Mouse (Mus musculus) brown adipose tissue, adult 24 weeks (tissue): ENCODE data around the gene Ncdn. TPM values are rescaled to one million over a fixed set of nuclear protein-coding genes. Genes with fewer than 3 reads are reported as not detected.
A peak's percentile ranks its signal among the peaks of the same experiment; 100 is the strongest.

Experiments
- H3K27ac ChIP-seq: fragments of 200-500 bp; replicated peaks from 2 replicates; pipeline ENCODE4 v1.5.1; 2012; ENCODE audit warnings: low read depth, mild to moderate bottlenecking, low read length
- H3K4me1 ChIP-seq: fragments of 200-500 bp; 2 replicates; pipeline ENCODE4 v1.6.1; 2012; ENCODE audit warnings: low read length, mixed read lengths; ENCODE audit not compliant: control insufficient read depth, insufficient read depth, insufficient read length
- H3K4me3 ChIP-seq: fragments of 200-500 bp; 2 replicates; pipeline ENCODE4 v1.5.1; 2012; ENCODE audit warnings: low read depth, mild to moderate bottlenecking, low read length, moderate library complexity; ENCODE audit not compliant: insufficient read depth
- polyA plus RNA-seq: library from polyadenylated mRNA; stranded (reverse); fragments of >200 nt; gene quantifications from 2 replicates; pipeline ENCODE4 v1.2.4, GENCODE M21; 2012; ENCODE audit not compliant: missing spikeins, insufficient read depth, insufficient read length

Gene Ncdn
- polyA plus RNA-seq, 1 experiment, result 7.1 TPM

DNA sequence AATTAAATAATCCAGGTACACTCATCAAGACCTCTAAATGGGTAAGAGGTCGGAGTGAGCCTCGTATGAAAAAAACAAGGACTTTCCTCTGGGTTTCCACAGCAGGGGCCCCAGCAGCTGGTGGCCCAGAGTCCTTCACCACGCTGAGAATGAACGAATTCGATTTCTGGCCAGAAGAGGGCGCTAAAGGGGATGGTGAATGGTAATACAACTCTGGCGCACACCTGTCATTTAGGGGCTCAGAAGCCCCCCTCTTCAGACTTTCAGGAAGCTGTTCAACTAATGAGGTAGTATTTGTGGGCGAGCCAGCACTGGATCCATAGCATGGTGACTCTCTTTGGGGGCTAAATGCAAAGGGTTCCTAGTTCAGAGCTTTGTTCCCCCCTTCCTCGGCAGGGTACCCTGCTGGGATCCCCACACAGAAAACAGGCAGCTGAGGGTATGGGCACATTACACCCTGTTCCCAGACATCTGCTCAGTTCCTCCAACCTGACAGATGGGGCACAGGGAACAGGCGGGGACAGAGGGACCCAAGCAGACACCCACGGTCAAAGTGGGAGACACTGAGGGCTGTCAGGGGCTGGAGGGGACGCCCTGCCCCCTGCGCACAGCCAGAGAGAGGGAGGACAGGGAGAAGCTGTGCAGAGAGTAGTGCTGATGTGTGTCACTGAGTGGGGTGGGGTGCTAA is 7.6 kb downstream of the Ncdn start:
- H3K4me3 ChIP-seq, result no peak overlapping the region
- no peak overlapping the region for H3K27ac ChIP-seq
- H3K4me1 ChIP-seq, result no peaks in the 10 kb centered on the region

DNA sequence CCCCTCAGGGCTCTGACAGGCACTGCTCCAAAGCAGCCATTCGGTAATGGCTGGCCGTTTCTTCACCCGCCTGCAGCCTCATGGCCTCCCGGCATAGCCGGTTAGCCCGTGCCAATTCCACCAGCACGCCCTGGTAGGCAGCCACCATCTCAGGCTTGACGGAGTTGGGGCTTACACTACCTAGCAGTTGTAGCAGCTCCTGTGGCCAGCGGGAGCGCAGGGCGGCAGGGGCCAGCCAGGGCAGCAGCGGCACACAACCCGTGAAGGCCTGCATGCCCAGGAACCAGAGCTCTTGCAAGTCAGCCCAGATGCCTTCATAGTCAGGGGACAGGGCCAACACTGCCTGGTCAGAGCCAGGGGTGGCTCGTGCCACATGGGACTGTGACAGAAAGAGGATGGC is 8.4 kb downstream of the Ncdn start:
- Histone ChIP-seq H3K4me3 (no peak overlapping the region), H3K4me1 (no peaks in the 10 kb centered on the region), H3K27ac (no peak overlapping the region)

DNA sequence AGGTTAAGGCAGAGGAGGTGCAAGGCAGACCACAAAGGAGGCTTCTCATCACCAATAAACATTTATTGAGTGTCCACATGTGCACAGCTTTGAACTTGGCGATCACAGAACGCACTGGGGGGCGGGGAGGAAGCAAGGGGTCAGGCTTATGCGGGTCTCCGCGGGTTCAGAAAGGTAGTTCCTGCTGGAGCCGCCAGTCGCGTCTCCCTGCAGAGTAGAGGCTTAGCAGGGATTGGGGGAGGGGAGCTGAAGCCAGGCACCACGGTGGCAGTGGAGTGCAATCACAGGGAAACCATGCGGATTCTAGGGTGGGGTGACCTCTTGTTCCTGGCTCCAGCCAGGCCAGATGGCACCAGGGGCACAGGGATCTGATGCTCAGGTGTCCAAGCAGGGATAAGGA is 9.5 kb downstream of the Ncdn start:
- no peak overlapping the region for H3K4me3 ChIP-seq
- H3K4me1 ChIP-seq, result no peaks in the 10 kb centered on the region
- no peak overlapping the region for H3K27ac ChIP-seq

DNA sequence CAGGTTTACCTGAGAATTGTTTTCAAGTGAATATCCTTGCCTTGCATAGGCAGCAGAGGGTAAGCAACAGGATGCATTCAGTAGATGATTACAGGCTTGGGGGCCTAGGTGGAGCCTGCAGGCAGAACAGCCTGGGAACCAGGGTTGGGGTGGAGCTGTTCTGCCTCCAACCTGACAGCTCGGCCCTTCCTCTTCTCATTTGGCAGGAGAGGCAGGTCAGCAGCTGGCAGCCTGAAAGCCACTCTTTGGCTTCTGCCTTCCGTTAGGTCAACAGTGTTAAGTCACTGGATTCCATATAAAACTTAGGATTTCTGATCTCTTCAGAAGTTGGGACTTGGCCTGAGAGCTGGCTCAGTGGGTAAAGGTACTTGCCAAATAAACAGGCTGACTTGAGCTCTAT is 10.3 kb downstream of the Ncdn start:
- Histone ChIP-seq H3K4me1 (no peaks in the 10 kb centered on the region), H3K27ac (no peak overlapping the region), H3K4me3 (no peak overlapping the region)

DNA sequence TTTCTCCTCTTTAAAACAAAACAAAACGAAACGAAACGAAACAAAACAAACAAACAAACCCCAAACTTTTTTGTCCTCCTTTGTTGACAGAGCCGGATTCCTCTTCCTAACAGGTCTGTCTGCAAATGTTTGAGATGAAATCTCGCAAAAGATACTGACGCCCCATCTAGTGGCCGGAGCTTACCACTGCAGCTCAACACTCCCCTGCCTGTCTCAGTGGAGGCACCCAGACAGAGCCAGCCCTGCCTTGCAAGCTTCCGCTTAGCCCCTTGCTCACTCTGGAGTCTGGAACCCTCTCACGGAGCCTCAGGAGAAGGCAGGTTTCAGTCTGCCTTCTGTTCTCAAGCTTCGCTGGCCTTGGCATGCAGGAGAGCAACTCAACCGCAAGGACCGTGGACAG is 11.8 kb downstream of the Ncdn start:
- Histone ChIP-seq H3K4me1 (no peaks in the 10 kb centered on the region), H3K4me3 (no peak overlapping the region), H3K27ac (no peak overlapping the region)

DNA sequence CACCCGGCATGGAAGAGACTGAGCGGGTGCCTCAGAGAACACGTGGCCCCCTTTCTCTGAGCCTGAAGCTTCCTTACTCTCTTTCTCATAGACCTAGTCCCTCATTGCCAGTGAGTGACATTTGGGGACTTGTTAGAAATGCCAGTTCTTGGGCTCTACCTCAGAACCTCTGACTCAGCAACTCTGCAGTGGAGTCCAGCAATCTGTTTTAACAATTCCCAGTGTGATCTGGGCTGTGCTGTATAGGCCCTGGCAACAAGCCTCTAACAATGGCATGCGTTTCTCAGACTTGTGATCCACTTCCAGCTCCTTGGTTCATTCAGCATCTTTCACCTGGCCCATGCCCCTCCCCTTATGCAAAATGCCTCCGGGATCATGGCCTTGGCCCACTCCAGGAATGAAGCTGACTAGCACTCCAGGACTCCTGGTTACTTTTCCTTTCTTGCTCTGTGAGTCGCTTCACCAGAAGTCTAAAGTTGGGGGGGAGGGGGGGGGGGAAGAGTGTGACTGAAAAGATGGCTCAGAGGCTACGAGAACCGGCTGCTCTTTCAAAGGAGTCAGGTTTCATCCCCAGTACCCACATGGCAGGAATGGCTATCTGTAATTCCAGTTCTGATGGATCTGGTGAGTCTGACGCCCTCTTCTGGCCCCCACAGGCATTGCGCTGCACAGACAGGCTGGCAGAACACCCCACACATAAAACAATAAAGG is 13.1 kb downstream of the Ncdn start:
- no peak overlapping the region for H3K4me3 ChIP-seq
- no peaks in the 10 kb centered on the region for H3K4me1 ChIP-seq
- no peak overlapping the region for H3K27ac ChIP-seq

DNA sequence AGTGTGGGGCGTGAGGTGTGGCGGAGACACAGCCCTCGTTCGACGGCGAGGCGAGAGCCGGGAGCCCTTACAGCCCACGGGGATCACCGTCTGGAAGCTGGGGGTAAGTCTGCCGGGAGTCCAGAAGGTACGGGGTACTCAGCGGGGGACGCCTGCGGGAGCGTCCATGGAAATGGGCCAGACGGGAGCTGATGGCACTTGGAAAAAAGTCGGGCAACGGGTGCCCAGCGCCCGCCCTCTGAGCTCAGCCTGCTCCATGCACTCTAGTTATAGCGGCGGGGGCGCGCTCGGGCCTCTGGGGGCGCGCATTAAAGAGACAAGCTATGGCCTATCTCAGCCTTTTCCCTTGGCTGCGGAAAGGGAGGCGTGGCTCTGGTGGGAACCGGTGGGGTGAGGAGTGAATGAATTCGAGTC is 17.2 kb downstream of the Ncdn start, which contains the start of gene Tfap2e:
Gene Tfap2e (minus strand): TSS at position 240 of the 414 bp plus-strand sequence.
- H3K4me3 ChIP-seq, result peak within 1 kb of the TSS; percentile 48
- H3K4me1 ChIP-seq, result no peaks in the 10 kb centered on the region
- H3K27ac ChIP-seq, result no peak within 1 kb of the TSS

DNA sequence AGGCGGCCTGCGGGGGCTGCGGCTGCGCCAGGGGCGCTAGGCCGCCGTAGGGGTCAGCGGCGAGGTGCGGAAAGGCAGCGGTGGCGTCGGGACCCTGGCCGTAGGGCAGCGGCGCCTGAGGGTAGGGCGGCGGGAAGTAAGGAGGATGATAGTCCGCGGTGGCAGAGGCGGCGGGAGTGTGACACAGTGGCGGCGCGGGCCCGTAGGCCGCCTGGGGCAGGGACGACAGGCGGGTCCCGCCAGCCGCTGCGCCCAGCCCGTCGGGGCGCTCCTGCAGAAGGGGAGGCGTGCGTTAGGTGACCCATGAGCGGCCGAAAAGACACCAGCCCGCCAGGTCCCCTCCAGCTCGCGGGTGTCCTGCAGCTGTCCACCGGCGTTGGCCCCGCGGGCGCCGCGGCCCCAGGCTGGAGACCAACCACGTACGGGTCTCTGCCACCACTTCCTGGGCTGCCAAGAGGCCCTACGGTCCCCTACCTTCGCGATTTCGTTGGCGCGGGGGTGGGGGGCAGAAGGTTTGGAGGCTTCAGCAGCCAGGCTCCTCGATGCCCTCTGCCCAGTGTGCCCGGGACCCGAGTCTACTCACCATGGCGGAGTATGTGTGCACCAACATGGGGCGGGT is 17.7 kb downstream of the Ncdn start:
- H3K4me3 ChIP-seq, result peak overlapping the region; percentile 48
- no peaks in the 10 kb centered on the region for H3K4me1 ChIP-seq
- no peak overlapping the region for H3K27ac ChIP-seq

DNA sequence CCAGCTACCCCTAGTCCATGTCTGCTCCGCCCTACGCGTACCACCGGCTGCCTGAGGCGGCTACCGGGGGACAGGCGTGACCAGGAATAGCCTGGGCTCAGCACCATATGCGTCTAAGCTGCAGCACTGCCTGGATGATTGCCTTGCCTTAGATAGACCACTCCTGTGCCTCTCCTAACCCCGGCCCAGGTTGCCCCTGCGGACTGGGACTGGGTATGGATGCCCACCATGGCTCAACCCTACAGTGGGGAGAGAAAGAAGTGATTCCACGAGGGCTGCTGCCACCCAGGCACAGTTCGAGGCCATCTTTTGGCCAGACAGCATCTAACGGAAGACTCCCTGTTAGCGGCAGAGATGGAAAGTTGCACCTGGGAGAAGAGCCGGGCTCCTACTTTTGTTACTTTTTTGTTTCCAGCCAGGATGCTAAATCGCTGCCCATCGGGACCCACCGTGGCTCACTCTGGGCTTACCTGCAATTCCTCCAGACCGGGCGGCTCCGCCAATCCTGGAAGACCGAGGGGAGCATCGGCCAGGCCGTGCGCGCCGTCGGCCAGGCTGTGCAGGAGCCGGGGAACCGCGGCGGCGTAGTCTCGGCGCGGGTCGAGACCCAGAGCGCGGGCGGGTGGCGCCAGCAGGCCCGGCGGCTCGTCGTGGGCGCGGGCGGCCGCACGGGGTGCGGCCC is 18.4 kb downstream of the Ncdn start:
- peak overlapping the region; percentile 48 for H3K4me3 ChIP-seq

DNA sequence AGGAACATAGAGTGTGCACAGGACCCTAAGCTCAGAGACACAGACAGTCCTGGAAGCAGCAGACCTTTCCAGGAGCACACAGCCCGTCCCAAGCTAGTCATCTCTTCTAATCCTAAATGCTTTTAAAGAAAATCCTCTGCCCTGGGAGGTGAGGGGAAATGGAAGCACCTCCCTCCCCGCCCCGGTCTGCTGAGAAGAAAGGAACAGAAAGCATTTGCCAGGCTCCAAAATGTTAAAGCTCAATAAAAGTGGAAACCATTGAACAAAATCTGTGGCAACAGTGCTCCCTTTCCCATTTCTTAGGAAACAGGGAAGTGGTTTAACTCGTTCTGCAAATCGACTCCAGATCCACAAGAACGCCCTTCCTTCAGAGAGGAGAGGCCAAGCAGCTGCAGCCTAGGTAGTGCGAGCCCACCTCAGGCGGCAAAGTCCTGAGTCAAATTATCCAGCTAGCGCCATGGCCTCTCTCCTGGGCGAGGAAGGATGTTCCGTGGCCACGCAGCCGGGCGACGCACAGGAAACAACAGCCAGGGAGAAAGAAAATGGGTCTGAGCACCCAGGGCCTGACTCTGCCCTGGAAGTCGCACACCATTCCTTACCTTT is 19.1 kb downstream of the Ncdn start:
- Histone ChIP-seq H3K4me3 (peak overlapping the region; percentile 7; the same call in 1 of the 2 replicates), H3K27ac (no peak overlapping the region), H3K4me1 (no peaks in the 10 kb centered on the region)

More for the DNA sequence above, 18.4 kb downstream of the Ncdn start:
- Histone ChIP-seq H3K27ac (no peak overlapping the region), H3K4me1 (no peaks in the 10 kb centered on the region)

DNA sequence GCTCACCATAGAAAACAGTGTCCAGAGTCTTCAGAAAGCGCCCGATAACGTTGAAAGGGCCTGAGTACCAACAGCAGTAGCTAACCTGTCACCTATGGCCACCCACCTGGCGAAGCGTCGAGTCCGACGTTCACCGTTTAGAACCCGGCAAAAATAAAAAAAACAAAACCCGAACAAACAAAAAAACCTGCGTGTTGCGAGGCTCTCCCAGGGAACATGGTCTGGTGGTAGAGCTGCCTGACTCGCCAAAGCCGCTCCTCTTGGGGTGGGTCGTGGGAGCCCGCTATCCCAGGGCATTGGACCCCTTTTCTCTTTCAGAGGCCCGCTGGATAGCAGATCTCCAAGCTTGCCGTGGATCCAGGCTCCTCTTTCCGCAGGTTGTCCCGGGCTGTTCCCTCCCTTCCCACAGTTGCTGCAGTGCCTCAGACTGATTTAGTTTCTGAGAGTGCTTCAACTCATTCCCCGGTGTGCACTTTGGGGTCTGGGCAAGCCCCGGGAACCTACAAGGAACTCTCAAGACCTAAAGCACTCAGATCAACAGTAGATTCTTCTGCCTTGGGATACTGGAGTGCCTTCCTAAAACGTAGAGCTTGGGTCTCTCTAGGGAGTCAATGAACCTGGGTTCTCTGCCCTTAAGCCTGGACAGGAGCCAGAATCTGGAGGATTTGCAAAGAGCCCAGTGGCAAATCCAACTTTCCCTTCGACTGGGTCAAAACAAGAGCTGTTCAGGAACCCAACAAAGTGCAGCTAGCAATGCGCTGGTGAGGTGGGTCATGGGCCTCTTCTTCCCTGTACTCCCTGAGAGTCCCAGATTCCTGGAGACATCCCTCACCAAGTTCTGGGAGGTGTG is 20.5 kb downstream of the Ncdn start:
- Histone ChIP-seq H3K4me3 (no peak overlapping the region), H3K27ac (no peak overlapping the region), H3K4me1 (no peaks in the 10 kb centered on the region)

DNA sequence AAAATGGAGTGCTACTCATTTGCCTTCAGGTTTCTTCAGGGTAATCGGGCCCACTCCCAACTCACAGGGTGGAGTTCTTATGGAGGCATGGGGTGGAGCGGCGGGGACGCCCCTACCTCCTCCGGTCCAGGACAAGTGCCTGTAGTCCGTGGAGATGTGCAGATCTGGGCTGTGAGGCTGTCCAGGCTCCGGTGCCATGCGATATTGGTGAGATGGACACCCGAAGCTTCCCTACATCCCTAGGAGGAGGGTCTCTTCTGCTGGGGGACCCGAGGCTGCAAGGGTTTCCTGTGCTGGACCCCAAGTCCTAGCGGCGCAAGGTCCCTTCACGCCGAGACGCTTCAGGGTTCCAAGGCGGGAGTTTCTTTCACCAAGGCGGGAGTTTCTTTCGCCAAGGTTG is 21.1 kb downstream of the Ncdn start:
- no peak overlapping the region for H3K4me3 ChIP-seq
- no peaks in the 10 kb centered on the region for H3K4me1 ChIP-seq
- no peak overlapping the region for H3K27ac ChIP-seq

DNA sequence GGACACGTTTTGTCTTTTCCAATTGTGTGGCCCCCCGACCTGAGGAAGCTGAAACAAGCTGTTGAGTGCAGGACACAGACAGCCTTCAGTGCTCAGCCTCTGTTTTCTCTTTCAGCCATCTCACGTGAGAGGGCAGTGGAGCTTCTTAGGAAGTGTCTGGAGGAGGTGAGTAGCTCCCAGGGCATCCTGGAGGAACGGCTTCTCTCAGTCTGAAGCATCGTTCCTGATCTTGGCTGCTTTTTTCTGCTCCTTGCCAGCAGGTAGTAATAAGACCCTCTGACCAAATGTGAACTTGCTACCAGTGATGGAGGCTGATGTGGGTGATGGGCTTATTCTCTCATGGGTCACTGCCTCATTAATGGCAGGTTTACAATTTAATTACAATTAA is 45.8 kb downstream of the Ncdn start:
- H3K4me3 ChIP-seq, result no peak overlapping the region
- no peaks in the 10 kb centered on the region for H3K4me1 ChIP-seq
- H3K27ac ChIP-seq, result no peak overlapping the region

DNA sequence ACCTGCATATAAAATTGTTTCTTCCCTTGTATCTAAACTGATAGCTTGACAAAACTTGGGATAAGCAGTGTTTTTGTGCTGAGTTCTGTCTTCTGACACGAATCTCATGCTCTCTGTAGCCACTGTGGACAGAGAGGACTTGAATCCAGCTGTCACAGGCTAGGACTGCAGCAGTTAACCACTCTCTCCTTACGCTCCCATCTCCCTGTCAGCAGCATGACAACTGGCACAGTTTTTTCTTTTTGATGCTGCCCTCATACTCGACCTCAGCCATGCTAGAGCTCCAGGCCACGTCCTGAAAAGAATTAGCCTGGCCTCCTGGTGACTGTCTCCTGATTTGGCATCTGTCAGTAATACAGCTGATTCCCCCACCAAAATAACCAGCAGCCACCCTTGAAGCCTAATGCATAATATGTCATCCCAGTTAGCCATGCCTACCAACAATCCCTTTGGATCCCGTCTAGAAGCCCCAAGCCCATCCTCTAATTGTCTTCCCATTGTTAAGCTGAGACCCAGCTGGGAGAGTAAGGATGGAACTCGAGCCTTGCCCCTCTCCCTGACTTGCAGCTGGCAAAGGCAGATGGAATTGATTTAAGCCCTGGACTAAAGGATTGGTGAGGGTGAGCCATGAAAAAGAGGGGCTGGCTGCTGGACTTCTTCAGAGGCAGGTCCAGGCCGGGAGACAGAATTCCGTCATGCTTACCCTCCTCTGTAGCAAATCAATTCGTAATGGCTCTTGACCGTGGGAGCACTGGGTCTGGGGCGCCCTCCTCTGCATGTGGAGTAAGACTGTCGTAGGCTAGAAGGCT is 46.4 kb downstream of the Ncdn start:
- no peak overlapping the region for H3K4me3 ChIP-seq
- no peaks in the 10 kb centered on the region for H3K4me1 ChIP-seq
- no peak overlapping the region for H3K27ac ChIP-seq
